Mouse (Mus musculus): ENCODE measurements around the gene Shb. TPM values are rescaled to one million over a fixed set of nuclear protein-coding genes. Genes with fewer than 3 reads are reported as not detected.

Shb gene
- total RNA-seq, 4 experiments from 2014 or later: 17.1 to 20.0 (median 18.9) TPM

GRCm38 (mm10) chr4:45505191-45505590 is 27.1 kb downstream of the Shb start:
- no peak for DNase-seq (ENCODE audit: low spot score in 2 of 2)

DNA sequence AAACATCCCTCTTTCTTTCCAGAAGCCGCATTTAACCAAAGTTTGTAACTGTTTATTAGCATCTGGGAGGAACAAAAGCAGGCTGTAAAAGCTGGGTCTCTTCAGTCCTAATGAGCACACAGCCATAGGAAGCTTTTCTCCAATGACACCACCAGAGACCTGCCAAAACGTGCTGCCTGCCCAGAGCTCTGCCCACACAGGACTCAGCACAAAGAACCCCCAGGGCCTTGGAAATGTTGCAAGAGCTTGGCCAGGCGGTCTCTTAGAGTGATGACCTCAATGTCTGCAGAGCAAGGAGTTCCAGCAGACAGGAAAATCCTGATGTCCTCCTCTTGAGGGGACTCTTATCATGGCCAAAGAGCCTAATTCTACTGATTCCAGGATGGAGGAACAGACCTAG is 28.5 kb downstream of the Shb start:
- DNase-seq (ENCODE audit: low spot score in 2 of 2): no peak

DNA sequence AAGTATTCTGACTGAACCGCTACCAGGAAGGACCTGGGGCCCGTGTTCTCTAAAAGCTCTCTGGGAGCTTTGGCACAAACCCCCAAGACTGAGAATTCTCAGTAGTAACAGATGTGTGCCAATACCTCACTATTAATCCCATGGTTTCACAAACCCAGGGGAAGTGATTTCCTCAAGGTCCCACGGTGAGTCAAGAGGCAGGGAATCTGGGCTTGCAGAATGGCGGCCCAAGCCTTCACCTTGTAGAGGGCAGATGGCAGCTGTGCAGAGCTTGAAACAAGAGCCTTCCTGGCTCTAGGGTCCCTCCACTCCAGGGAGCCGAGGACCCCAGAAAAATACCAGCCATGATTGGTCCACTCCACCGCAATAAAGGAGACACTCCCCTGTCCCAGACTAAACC is 28.9 kb downstream of the Shb start:
- DNase-seq (ENCODE audit: low spot score in 2 of 2): no peak

GRCm38 (mm10) chr4:45502002-45502401 is 30.3 kb downstream of the Shb start:
- DNase-seq (ENCODE audit: low spot score in 2 of 2): no peak

DNA sequence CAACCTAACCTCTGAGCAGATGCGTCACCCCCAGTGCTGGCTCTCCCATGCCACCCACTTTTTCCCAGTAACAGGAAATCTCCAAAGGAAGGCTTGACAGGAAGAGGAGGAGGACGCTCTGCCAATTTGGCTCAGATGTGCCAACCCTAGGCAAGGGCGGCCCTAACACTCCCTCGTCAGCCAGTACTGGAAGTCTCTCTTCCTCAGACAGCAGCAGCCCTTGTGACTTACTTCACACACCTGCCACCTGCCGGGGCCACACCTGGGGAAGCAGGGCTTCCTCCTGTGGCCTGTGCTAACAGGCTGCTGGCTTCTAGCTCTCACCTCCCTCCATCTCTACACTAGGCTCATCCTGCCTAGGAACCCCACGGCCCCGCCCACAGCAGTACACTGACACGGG is 31.9 kb downstream of the Shb start:
- no peak for DNase-seq (ENCODE audit: low spot score in 2 of 2)

DNA sequence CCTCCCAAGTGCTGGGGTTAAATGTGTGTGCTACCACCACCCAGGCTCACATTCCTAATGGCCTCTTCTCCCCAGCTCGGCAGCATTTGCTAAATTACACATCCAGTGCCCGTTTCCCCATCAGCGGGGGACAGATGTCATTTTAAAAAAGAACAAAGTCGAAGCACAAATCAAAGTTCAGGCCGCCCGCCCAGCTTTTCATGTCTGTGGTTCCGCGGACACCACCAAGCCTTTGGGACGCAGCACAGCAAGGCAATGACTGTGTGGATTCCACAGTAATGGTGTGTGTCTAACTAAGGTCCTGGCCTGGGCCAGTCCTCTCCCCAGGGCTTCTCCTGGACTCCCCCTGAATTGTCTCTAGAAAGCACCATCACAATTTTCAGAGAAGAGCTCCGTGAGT is 32.7 kb downstream of the Shb start:
- no peak for DNase-seq (ENCODE audit: low spot score in 2 of 2)

- no peak for DNase-seq (ENCODE audit: low spot score in 2 of 2)
Measured at GRCm38 (mm10) chr4:45499081-45499480, 33.2 kb downstream of the Shb start.

DNA sequence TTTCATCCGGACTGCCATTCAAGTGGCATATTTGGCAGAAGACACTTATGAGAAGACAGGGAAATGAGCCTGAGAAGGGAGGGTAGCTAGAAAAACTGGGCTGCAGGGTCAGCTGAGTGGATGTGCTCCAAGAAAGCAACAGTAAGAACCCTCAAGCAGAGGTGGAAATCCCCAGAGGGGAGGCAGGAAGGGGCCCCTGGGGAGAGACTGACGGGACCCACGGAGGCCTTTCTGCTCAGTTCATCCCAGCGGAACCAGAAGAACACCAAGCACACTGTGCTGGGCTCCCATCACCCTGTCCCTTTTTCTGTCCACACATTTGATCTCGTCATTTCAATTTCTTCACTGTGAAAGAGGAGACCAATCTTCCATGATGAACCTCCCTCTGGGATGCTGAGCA is 33.9 kb downstream of the Shb start:
- no peak for DNase-seq (ENCODE audit: low spot score in 2 of 2)

GRCm38 (mm10) chr4:45497282-45497681 is 35.0 kb downstream of the Shb start:
- DNase-seq (ENCODE audit: low spot score in 2 of 2): no peak

GRCm38 (mm10) chr4:45495531-45496201 is 36.6 kb downstream of the Shb start:
- no peak for DNase-seq (ENCODE audit: low spot score in 2 of 2)

- DNase-seq (ENCODE audit: low spot score in 2 of 2): no peak
Measured at GRCm38 (mm10) chr4:45493786-45494400, 38.4 kb downstream of the Shb start.

DNA sequence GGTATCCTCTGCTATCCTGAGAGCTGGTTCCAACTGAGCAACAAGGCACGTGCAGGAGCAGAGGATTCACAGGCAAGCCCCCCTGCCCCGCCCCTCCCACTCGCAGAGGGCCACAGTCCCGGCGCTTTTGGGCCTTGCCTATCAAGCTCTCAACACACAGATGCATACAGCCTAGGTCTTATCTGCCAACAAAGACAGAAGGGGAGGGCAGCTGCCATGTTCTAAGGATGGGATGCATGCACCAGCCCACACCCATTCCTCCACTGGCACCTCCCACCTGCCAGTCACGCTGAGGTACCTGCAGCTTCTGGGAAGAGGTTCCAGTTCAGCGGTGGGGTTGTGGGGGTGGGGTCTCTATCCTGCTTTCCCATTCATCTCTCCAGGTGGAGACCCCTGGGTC is 39.2 kb downstream of the Shb start:
- DNase-seq (ENCODE audit: low spot score in 2 of 2): no peak

- no peak for DNase-seq (ENCODE audit: low spot score in 2 of 2)
Measured at GRCm38 (mm10) chr4:45492681-45493081, 39.6 kb downstream of the Shb start.

GRCm38 (mm10) chr4:45491685-45492601 is 40.3 kb downstream of the Shb start:
- no peak for DNase-seq (ENCODE audit: low spot score in 2 of 2)

DNA sequence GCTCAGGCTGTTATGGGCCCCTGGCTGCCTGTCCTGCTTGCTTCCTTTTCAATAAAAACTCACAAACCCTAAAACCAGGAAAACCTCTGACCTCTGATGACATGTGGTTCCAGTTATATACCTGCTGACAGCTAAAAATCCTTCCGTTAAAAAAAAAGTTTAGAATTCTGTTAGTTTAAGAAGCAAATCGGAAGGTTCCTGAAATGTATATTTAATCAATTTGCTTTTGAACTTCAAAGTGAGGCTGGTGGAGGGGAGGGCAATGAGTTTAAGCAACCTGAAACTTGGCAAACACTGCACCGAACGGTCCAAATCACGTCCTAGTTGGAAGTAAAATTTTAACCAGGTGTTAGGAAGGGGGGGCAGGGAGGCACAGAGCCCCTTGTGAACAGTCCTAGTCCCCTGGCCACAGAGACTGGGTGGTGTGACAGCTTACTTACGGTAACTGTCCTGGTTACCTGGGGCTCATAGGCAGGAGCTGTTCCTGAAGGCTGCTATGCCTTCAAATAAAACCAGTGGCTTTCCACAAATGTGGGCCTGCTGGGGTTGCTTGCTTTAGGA is 41.1 kb downstream of the Shb start:
- no peak for DNase-seq (ENCODE audit: low spot score in 2 of 2)

- DNase-seq (ENCODE audit: low spot score in 2 of 2): no peak
Measured at GRCm38 (mm10) chr4:45490036-45490752, 42.1 kb downstream of the Shb start.

- DNase-seq (ENCODE audit: low spot score in 2 of 2): no peak
Measured at GRCm38 (mm10) chr4:45489141-45490035, 42.9 kb downstream of the Shb start.

DNA sequence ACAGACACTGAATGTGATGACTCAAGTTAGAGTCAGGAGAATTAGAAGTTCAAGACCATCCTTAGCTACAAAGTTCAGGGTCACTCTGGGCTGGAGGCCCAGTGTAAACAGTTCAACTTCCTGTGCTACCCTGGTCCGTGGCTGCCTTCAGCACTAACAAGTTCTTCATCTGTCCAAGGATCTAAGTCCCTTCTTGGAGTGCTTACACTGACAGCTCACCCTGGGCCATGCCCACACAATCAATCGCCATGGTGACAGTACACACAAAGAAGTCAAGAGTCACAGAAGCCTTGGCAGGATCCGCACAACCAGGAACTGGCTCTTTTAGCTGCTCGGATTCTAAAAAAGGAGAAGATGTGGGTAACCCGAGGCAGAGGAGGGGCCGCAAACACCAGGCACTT is 44.6 kb downstream of the Shb start:
- DNase-seq (ENCODE audit: low spot score in 2 of 2): no peak

DNA sequence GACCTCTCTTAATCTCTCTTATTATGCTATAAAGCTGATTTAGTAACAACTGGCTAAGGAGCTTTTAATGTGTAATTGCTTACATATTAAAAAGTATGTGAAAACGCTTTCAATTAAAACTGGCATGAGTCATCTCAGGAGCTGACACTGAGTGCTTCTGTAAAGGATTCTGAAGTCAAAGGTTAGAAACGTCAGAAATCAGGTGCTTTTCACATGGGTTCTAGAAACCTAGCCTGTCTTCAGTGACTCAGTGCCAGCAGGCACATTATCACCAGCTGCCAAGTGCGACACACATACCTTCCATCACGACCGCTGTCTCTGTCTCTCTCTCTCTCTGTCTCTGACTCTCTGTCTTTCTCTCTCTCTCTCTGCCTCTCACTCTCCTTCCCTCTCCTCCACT is 47.2 kb downstream of the Shb start:
- no peak for DNase-seq (ENCODE audit: low spot score in 2 of 2)

All from left cerebral cortex, adult 8-10 months (tissue).